Mouse (Mus musculus) forebrain, embryonic 14.5 days (tissue): ENCODE results near the gene Wdtc1. TPM values are rescaled to one million over a fixed set of nuclear protein-coding genes. Genes with fewer than 3 reads are reported as not detected.

Source experiments
- ATAC-seq: fragments of 200-750 bp; cut with Nextera tagmentation; 2 replicates; pipeline ENCODE4 v1.8.0; 2017; ENCODE audit warnings: mild to moderate bottlenecking, moderate library complexity
- DNase-seq: peaks from one replicate; pipeline ENCODE4 v3.0.0-alpha.2; 2015; ENCODE audit warnings: low spot score
- H3K27ac ChIP-seq: fragments of 300-500 bp; sonication (generic); 2 replicates; pipeline ENCODE4 v1.5.1; 2014; ENCODE audit warnings: low read depth, mild to moderate bottlenecking, control low read depth, low read length, moderate library complexity
- H3K27me3 ChIP-seq: fragments of 300-500 bp; sonication (generic); replicated peaks from 2 replicates; pipeline ENCODE4 v1.6.1; 2014; ENCODE audit warnings: low read length, control low read depth, mixed read lengths; ENCODE audit not compliant: control insufficient read depth, insufficient read depth
- H3K36me3 ChIP-seq: fragments of 300-500 bp; sonication (generic); 2 replicates; pipeline ENCODE4 v1.6.1; 2014; ENCODE audit warnings: low read length, control low read depth; ENCODE audit not compliant: control insufficient read depth, insufficient read depth
- H3K4me1 ChIP-seq: fragments of 300-500 bp; sonication (generic); 2 replicates; pipeline ENCODE4 v1.6.1; 2014; ENCODE audit warnings: antibody characterized with exemption, low read length, control low read depth; ENCODE audit not compliant: control insufficient read depth, insufficient read depth
- H3K4me2 ChIP-seq: fragments of 300-500 bp; sonication (generic); 2 replicates; pipeline ENCODE4 v1.6.1; 2014; ENCODE audit warnings: mild to moderate bottlenecking, control low read depth, low read length
- H3K4me3 ChIP-seq: fragments of 300-500 bp; sonication (generic); 2 replicates; pipeline ENCODE4 v1.5.1; 2014; ENCODE audit warnings: low read depth, low read length, control low read depth
- H3K9ac ChIP-seq: fragments of 300-500 bp; sonication (generic); 2 replicates; pipeline ENCODE4 v1.6.1; 2014; ENCODE audit warnings: mild to moderate bottlenecking, low read length, control low read depth, moderate library complexity
- H3K9me3 ChIP-seq: fragments of 300-500 bp; sonication (generic); replicated peaks from 2 replicates; pipeline ENCODE4 v1.6.1; 2016; ENCODE audit warnings: low read length, control low read depth, mixed read lengths; ENCODE audit not compliant: control insufficient read depth
- WGBS: fragments of 180-500 bp; shearing (Covaris S2); extraction: QIAGEN DNeasy Blood & Tissue Kit; methylation state at CpG from one replicate; pipeline ENCODE4 v1.1.7; 2014; 5-methylcytosine and 5-hydroxymethylcytosine counted together
- polyA plus RNA-seq: library from polyadenylated mRNA; unstranded; fragments of >200 nt; fragmentation: Nextera tagmentation; extraction: Ambion mirVana; gene quantifications from 2 replicates; pipeline ENCODE4 v1.2.1, GENCODE M21; 2014

The Wdtc1 gene
- polyA plus RNA-seq, 1 experiment from 2014 or later = 17.5 TPM

- 3% methylated on average over 5 of the region's 5 CpGs for WGBS
- H3K9ac ChIP-seq = peak overlapping the region; percentile 35; the same call in 1 of the 2 replicates
- peaks cover 22% of the 10 kb centered on the region for H3K4me1 ChIP-seq
Observed at GRCm38 (mm10) chr4:133297801-133298238, 55.5 kb downstream of the Wdtc1 start.

GRCm38 (mm10) chr4:133297360-133297759 lies 55.9 kb downstream of the Wdtc1 start:
- Histone ChIP-seq H3K4me2 (no peak overlapping the region), H3K36me3 (peaks cover 60% of the 10 kb centered on the region), H3K27ac (peak overlapping the region; percentile 90; the same call in 1 of the 2 replicates), H3K9ac (0 out of 2 replicates have a peak overlapping the region, but pooled peaks have one; percentile 30), H3K4me3 (no peak overlapping the region), H3K9me3 (no peaks in the 10 kb centered on the region), H3K4me1 (peaks cover 24% of the 10 kb centered on the region), H3K27me3 (no peaks in the 10 kb centered on the region)
- DNase-seq (no peak), ATAC-seq (no peak)
- WGBS = 76% methylated on average over 10 of the region's 10 CpGs

More at GRCm38 (mm10) chr4:133297801-133298238, 55.5 kb downstream of the Wdtc1 start:
- H3K27me3 ChIP-seq = no peaks in the 10 kb centered on the region
- peaks cover 65% of the 10 kb centered on the region for H3K36me3 ChIP-seq
- peak; percentile 94 for DNase-seq
- no peak overlapping the region for H3K4me2 ChIP-seq
- peak overlapping the region; percentile 90 for H3K27ac ChIP-seq
- no peak overlapping the region for H3K4me3 ChIP-seq
- ATAC-seq = peak; percentile 77
- no peaks in the 10 kb centered on the region for H3K9me3 ChIP-seq

GRCm38 (mm10) chr4:133294084-133294483 lies 59.2 kb downstream of the Wdtc1 start:
- no peaks in the 10 kb centered on the region for H3K27me3 ChIP-seq
- H3K4me3 ChIP-seq = no peak overlapping the region
- no peak overlapping the region for H3K27ac ChIP-seq
- no peak for DNase-seq
- no peak for ATAC-seq
- H3K9ac ChIP-seq = no peak overlapping the region
- H3K36me3 ChIP-seq = peaks cover 41% of the 10 kb centered on the region
- WGBS = 46% methylated on average over 11 of the region's 11 CpGs
- H3K4me1 ChIP-seq = peaks cover 24% of the 10 kb centered on the region
- H3K4me2 ChIP-seq = no peak overlapping the region
- H3K9me3 ChIP-seq = no peaks in the 10 kb centered on the region

- peak; percentile 64 for ATAC-seq
- Histone ChIP-seq H3K4me3 (no peak overlapping the region), H3K36me3 (peaks cover 41% of the 10 kb centered on the region), H3K4me2 (no peak overlapping the region), H3K27me3 (no peaks in the 10 kb centered on the region), H3K27ac (peak overlapping the region; percentile 70), H3K9me3 (no peaks in the 10 kb centered on the region), H3K4me1 (peaks cover 15% of the 10 kb centered on the region), H3K9ac (peak overlapping the region; percentile 29; the same call in 1 of the 2 replicates)
- WGBS = 18% methylated on average over 24 of the region's 24 CpGs
- peak; percentile 50 for DNase-seq
Observed at GRCm38 (mm10) chr4:133292901-133293843, 60.1 kb downstream of the Wdtc1 start.

- Histone ChIP-seq H3K4me1 (peaks cover 10% of the 10 kb centered on the region), H3K9me3 (no peaks in the 10 kb centered on the region), H3K36me3 (peaks cover 40% of the 10 kb centered on the region), H3K27ac (peak overlapping the region; percentile 70; the same call in 1 of the 2 replicates), H3K9ac (no peak overlapping the region), H3K4me3 (no peak overlapping the region), H3K27me3 (no peaks in the 10 kb centered on the region), H3K4me2 (no peak overlapping the region)
- 60% methylated on average over 4 of the region's 4 CpGs for WGBS
- ATAC-seq (no peak), DNase-seq (no peak)
Observed at GRCm38 (mm10) chr4:133292405-133292804, 60.9 kb downstream of the Wdtc1 start.

- DNase-seq = no peak
- no peak for ATAC-seq
- H3K9ac ChIP-seq = no peak overlapping the region
- no peaks in the 10 kb centered on the region for H3K27me3 ChIP-seq
- H3K4me2 ChIP-seq = no peak overlapping the region
- H3K4me1 ChIP-seq = peaks cover 9% of the 10 kb centered on the region
- no peaks in the 10 kb centered on the region for H3K9me3 ChIP-seq
- H3K36me3 ChIP-seq = peaks cover 28% of the 10 kb centered on the region
- no peak overlapping the region for H3K27ac ChIP-seq
- WGBS = 89% methylated on average over 1 of the region's 1 CpGs
- no peak overlapping the region for H3K4me3 ChIP-seq
Observed at GRCm38 (mm10) chr4:133291255-133291654, 62.0 kb downstream of the Wdtc1 start.

- WGBS = 83% methylated on average over 4 of the region's 4 CpGs
- no peak for ATAC-seq
Observed at GRCm38 (mm10) chr4:133286476-133287077, 66.7 kb downstream of the Wdtc1 start.

GRCm38 (mm10) chr4:133285950-133286349 lies 67.3 kb downstream of the Wdtc1 start:
- Histone ChIP-seq H3K36me3 (no peaks in the 10 kb centered on the region), H3K4me2 (no peak overlapping the region), H3K9me3 (no peaks in the 10 kb centered on the region), H3K9ac (no peak overlapping the region), H3K27ac (no peak overlapping the region), H3K4me1 (peaks cover 10% of the 10 kb centered on the region), H3K27me3 (no peaks in the 10 kb centered on the region), H3K4me3 (no peak overlapping the region)
- WGBS = 81% methylated on average over 5 of the region's 5 CpGs
- no peak for DNase-seq
- no peak for ATAC-seq

More at GRCm38 (mm10) chr4:133286476-133287077, 66.7 kb downstream of the Wdtc1 start:
- H3K4me1 ChIP-seq = peaks cover 8% of the 10 kb centered on the region
- no peak overlapping the region for H3K4me3 ChIP-seq
- no peaks in the 10 kb centered on the region for H3K27me3 ChIP-seq
- no peaks in the 10 kb centered on the region for H3K36me3 ChIP-seq
- no peak overlapping the region for H3K9ac ChIP-seq
- no peak overlapping the region for H3K27ac ChIP-seq
- no peak overlapping the region for H3K4me2 ChIP-seq
- no peaks in the 10 kb centered on the region for H3K9me3 ChIP-seq
- no peak for DNase-seq
